Mouse (Mus musculus) gastrocnemius, adult 2 months (tissue): ENCODE measurements at regions not wholly inside any gene's neighbourhood (a gene's known extent, or its start where the extent isn't known, plus 50 kb on each side); places are given as distances from the start of the nearest gene placed in this dataset.

ENCODE experiments used
- DNase-seq: peaks from one replicate; pipeline ENCODE4 v3.0.0; 2022
- H3K27ac ChIP-seq: fragments of 200-600 bp; 2 replicates; pipeline ENCODE4 v1.8.1; 2022; ENCODE audit warnings: mild to moderate bottlenecking
- H3K4me3 ChIP-seq: fragments of 200-600 bp; 2 replicates; pipeline ENCODE4 v1.8.1; 2022; ENCODE audit warnings: mild to moderate bottlenecking, moderate library complexity
- CTCF ChIP-seq: fragments of 200-600 bp; IDR thresholded peaks from 2 replicates; pipeline ENCODE4 v1.8.1; 2022; ENCODE audit warnings: antibody characterized with exemption, mild to moderate bottlenecking, moderate library complexity
- intact Hi-C: fragments of 180-260 bp; cut with DNase I; formaldehyde crosslinking; loops from one replicate; pipeline ENCODE4 v1.15.1; 2025

DNA sequence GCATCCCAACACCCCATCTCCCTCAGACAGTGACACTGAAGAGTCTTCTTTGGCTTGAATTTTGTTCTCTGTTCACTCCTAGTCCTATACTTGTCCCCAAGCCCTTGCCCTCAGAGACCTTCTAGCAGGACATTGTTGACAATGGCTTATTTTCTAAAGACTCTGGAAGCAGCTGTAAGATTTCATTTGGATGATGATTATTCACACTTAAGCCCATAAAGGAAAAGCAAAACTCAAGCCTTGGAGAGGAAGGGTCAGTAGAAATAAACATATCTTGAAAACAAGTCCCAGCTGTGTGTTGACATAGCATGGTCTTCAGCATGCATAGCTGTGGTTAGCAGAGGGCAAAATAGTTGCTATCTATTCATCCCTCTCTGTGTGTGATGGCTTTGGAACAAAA lies 59.9 kb upstream of the Cdh11 start:
- intact Hi-C loops = no loop called here
- DNase-seq = no peak
- no peak for TF ChIP-seq CTCF
- Histone ChIP-seq H3K4me3 (no peak overlapping the region), H3K27ac (no peak overlapping the region)

DNA sequence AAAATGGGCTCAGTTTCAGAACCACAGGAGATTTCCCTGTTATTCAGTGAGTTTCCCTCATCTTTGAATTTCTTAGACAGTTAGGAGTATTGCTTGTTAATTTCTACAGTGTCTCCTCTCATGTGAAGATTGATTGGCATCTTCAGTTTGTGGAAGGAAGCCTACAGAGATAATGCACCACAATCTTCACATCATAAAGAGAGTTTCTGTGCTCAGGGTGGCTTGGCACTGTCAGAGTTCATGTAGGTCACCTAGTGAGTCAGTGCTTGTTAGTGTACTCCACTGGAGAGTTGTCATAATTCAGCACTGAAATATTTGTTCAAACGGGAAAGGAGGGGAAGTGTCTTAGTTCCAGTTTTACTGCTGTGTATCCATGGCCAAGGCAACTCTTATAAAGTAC lies 74.6 kb upstream of the Cdh11 start:
- intact Hi-C loops = no loop called here
- DNase-seq = no peak
- no peak for TF ChIP-seq CTCF
- Histone ChIP-seq H3K27ac (no peak overlapping the region), H3K4me3 (no peak overlapping the region)

DNA sequence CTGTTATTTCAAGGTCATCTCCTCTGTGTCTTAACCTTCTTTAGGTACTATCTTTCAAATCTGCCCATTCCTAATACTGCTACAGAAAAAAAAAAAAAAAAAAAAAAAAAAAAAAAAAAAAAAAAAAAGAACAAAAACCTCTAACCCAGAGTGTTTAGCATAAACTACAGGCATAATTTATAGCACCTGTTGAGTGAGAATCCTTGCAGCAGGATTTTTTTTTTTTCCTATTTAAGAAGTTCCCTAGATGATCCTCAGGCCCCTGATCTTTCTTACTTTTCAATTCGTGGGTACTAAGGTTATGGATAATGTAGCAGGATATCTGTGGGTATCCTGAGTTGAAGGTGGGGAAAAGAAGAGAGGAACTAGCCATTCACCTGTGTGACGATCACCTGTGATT lies 114.1 kb upstream of the Cdh11 start:
- DNase-seq = no peak
- intact Hi-C loops = no loop called here
- H3K4me3 ChIP-seq = no peak overlapping the region
- H3K27ac ChIP-seq = no peak overlapping the region
- no peak for TF ChIP-seq CTCF

DNA sequence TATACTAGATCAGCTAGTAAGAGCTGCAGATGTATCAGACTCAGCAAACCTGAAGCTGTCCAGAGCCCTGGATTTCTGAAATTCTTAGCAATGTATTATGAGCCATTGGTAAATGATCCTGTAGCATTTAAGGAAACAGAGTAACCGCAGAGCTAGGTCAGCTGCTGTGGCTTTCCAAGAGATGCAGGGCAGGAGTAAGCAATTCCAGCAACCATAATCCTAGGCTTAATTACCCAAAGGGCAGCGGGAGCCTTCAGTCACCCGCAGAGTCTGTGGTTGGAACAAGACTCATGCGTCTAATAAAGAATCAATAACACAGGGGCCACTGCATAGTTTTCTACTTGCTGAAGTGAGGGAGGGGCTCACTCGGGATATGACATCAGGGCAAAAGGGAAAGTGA lies 115.2 kb upstream of the Cdh11 start:
- TF ChIP-seq CTCF = no peak
- no peak for DNase-seq
- no peak overlapping the region for H3K27ac ChIP-seq
- intact Hi-C loops = no loop called here
- H3K4me3 ChIP-seq = no peak overlapping the region

DNA sequence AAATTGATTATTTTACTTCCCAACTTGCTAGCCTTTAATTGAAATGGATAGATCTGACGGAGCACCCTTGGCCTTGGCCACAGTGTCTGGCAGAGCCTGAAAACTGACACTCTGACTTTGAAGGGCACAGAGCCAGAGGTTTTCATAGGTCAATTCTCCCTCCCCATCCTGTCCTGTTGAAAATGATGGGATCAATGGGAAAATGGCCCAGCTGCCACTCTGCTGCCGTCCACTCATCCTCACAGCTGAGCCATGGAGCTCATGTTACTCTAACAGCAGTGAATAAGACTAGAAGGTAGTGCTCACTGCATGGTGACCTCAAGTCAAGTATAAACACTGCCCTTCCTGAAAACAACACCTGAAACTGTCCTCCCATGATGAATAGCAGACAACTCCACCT lies 122.0 kb upstream of the Cdh11 start:
- TF ChIP-seq CTCF = no peak
- Histone ChIP-seq H3K4me3 (no peak overlapping the region), H3K27ac (no peak overlapping the region)
- no peak for DNase-seq
- intact Hi-C loops = no loop called here

DNA sequence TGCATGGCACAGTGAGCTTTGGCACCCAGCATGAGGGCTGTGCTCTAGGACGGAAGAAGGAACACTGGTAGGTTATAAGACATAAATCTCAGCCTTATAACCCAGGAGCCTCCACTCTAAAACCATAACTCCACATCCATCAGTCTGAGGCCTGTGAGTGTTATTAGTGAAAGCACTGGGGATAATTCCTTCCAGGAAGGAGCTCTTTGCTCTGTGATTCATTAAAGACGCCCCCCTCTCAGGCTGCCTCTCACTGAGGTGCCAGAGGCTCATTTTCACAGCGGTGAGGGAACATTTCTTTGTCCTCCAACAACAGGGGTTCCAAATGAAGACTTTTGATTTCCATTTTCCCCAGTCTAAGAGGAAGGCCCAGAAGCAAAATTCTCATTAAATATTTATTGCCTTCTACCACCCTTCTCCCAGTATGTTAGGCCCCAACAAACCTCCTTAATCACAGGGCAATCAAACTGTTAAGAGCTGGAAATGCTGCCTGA lies 145.9 kb upstream of the Cdh11 start:
- no peak for DNase-seq
- intact Hi-C loops = no loop called here
- Histone ChIP-seq H3K27ac (no peak overlapping the region), H3K4me3 (no peak overlapping the region)
- TF ChIP-seq CTCF = no peak

DNA sequence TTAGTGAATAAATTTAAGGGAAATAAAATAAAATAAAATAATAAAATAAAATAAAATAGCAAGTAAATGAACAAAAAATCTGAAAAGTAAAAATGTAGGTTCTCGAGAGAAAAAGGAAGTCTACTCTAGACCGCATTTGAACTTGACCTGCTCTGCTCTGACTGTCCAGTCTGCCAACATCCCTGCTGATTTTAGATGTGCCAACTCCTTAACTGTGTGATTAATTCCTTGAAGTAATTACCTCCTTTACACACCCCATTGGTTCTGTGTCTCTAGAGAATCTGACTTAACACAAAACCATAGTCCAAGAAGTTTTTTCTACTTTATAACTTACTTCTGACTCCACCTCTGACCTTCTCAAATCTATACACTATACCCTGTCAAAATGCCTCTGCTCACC lies 153.3 kb upstream of the Cdh11 start:
- Histone ChIP-seq H3K4me3 (no peak overlapping the region), H3K27ac (no peak overlapping the region)
- no peak for DNase-seq
- TF ChIP-seq CTCF = no peak
- intact Hi-C loops = no loop called here

DNA sequence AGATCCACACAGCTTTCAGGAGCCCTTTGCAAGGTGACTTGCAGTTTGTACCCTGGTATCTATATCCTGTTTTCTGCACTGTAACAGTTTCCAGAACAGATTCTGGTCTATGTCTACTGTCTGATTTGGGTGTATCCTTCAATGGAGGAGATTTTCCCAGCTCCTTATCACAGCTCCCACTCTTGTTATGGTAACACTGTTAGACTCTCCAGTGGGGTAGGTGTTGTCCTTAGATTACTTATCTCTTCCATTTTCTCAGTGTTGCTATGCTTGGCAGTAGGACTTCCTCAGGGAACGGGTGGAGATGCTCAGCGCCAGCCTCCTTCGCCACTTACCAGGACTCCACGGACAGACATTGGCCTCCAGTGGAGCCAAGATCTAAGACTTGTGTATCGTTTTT lies 160.1 kb upstream of the Cdh11 start:
- no peak for DNase-seq
- TF ChIP-seq CTCF = no peak
- Histone ChIP-seq H3K27ac (no peak overlapping the region), H3K4me3 (no peak overlapping the region)
- intact Hi-C loops = no loop called here

DNA sequence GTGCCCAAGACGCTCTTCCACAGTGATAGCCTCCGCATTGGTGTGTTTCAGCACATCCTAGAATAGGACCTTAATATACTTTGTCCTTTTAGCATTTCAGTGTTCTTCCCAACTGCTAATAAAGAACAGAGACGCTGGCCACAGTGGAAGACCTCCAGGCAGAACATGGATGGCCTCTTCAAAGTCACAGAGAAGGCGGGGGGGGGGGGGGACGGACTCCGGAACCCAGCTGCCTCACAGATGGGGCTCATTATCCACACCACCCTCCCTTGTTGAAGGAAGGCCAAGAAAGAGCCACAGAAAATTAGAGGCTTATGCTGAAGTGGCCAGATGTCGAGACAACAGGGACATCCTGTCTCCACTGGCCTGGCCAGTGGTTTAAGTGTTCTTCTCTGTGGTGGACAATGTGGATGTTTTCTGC lies 192.7 kb upstream of the Cdh11 start:
- no peak for DNase-seq
- Histone ChIP-seq H3K27ac (no peak overlapping the region), H3K4me3 (no peak overlapping the region)
- intact Hi-C loops = no loop called here
- no peak for TF ChIP-seq CTCF

DNA sequence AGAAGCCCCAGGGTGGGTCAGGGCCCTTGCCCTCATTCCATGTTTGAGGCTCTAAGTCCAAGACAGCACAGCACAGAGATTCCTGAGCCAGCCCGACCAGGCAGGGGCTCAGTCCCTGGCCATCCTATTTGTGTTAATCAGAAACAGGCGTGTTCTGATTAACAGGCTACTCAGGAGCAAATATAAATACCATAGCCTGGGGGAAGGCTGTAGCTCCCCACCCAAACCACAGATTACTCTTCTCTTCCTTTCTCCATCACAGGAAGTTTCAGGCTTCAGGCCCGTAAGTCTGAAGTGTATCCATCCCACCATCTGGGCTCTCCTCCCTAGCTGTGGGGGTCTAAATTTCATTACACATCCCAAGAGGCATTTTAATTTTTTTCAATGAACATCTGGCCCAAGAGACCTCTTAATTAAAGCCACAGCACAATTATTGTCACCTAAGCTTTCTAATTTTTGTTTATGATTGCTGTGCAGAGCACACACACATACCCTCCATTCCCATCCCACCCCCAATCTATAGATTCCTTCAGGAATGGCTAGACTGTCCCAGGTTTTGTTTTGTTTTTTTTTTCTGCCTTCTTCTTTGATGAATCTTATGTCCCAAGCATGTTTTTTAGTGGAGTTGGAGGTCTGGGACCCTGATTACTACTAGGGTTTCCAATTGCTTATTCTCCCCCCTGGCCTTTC lies 197.9 kb upstream of the Cdh11 start:
- intact Hi-C loops = no loop called here
- no peak overlapping the region for H3K4me3 ChIP-seq
- no peak for TF ChIP-seq CTCF
- H3K27ac ChIP-seq = no peak overlapping the region
- DNase-seq = no peak

DNA sequence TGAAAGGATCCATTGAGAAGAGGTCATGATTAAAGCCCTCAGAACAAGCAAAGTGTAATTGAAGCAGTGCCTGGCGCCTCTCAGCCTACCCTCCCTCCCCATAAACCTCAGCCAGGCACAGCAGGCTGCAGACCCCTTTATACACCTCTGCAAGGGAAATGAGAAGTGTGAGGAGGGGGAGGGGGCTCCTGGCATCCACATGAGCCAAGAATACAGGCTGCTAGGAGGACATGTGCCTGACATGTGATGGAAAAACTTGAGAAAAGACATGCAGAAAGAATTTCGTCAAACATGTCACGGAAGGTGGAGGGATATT lies 198.4 kb upstream of the Cdh11 start:
- no peak for TF ChIP-seq CTCF
- H3K27ac ChIP-seq = no peak overlapping the region
- intact Hi-C loops = no loop called here

DNA sequence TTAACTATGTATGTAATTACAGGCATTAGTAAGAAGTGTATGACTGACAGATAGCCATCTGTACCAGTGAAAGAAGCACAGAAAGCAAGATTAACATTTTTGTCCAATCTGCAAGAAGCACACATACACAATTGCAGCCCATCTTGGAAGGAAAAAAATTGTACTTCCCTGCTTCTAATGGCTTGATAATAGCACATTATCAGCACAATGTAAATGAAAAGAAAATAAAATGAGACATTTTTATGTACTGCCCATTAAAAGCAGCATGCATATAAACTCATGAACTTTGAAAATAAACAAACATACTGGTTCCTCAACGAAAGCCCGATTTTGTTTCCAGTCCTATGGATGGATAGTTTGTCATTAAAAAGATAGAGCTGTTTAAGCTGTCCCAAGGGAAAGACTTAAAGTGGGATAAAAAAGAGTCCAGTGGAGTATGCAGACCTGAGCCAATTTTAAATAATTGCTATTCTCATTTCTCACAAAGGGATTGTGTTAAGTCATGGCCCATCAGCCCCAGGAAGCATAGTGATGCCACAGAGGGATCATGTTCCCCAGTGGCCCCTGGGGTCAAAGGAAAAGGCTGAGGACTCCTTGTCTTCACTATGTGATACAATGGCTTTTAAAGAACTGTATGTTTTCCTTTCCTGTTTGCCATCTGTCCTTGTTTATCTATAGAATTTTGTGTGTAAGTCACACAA lies 222.0 kb upstream of the Cdh11 start:
- DNase-seq = no peak
- no peak for TF ChIP-seq CTCF
- Histone ChIP-seq H3K27ac (no peak overlapping the region), H3K4me3 (no peak overlapping the region)
- intact Hi-C loops = no loop called here

More for the DNA sequence above, 198.4 kb upstream of the Cdh11 start:
- no peak overlapping the region for H3K4me3 ChIP-seq
- no peak for DNase-seq

DNA sequence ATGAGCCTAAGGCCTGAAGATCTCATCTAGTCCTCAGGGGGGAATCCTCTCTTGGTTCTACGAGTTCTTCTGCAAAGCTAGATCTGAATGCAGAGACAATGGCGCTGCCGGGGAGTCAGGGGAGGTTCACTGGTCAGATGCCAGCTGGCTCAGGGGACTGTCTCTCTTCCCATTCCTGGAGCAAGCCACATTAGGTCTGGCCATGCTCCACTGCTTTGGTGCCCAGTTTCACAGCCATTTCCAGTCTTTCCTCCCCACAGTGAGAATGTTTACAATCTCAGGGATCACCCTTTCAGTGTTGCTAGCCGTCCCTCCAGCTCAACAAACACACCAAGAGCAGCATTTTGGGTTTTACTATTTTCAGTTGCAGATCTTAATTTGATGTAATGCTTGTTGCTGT lies 233.7 kb upstream of the Cdh11 start:
- no peak overlapping the region for H3K27ac ChIP-seq
- peak; percentile 40 for DNase-seq
- intact Hi-C loops = no loop called here
- peak overlapping the region; percentile 11 for H3K4me3 ChIP-seq
- no peak for TF ChIP-seq CTCF

DNA sequence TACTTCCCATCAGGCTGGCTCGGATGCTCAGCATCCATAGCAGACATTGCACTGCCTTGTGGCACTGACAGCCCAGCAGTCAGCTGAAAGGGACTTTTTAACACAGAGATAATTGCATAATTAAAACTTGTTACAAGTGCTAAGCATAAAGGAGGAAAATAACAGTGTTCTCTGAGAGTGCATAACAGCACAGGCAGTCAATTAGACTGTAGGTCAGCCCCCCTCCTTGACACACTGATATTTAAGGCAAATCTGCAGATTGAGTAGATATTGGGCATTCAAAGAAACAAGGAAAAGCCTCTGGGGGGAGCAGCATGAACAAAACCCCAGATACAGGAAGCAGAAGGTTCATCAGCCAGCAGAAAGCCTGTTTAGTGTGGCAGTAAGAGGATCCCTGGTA lies 237.8 kb upstream of the Cdh11 start:
- H3K4me3 ChIP-seq = no peak overlapping the region
- intact Hi-C loops = no loop called here
- no peak for DNase-seq
- H3K27ac ChIP-seq = no peak overlapping the region
- TF ChIP-seq CTCF = no peak
